ENCODE assay signal across 23 mouse cellular contexts in the genomic region with DNA sequence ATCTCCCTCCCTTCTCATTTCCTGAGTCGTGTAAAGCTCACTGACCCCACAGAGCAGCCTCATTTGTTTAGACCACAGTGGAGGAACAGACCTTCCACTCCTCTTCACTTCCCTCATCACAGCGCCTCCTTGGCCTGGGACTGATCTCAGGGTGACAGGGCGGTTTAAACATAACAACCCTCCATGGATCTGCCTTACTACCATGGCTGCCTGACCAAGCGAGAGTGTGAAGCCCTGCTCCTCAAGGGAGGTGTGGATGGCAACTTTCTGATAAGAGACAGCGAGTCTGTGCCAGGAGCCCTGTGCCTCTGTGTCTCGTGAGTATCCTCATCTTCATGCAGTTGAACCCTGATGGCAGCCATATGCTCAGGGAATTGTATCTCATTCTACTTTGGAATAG. TPM values are rescaled to one million over a fixed set of nuclear protein-coding genes. Genes with fewer than 3 reads are reported as not detected.
DNase-seq lines count a peak whose midpoint lies in the region; ATAC-seq and TF ChIP-seq lines count a peak whose summit lies in the region.
"Not testable (repeated sequence)": the region's sequence is repeated elsewhere in the genome, so short reads cannot be mapped to it uniquely, and the experiment has no call there.
"Had no signal": no experiment of that assay in that cellular context is flagged by ENCODE, and none has a peak within 500 bp of the region (broad histone marks: within the 10 kb centered on the region; RNA-seq: fewer than 3 reads in every experiment).

Sh2d1b2 (plus strand) TSS at position 62 of the 400 bp plus-strand sequence.

- not testable (repeated sequence) for H3K4me3 ChIP-seq in CH12.LX (replicated peaks in 1 of 3; ENCODE audit: low read depth in 2 of 3, low read length in 2 of 3, poor library complexity in 1 of 3)

- in situ Hi-C loops in CH12.LX (cut with MboI; ENCODE audit: low pct_ligation_motif_present, low pct_unique_long_range_greater_than_20kb, low sequenced_read_pairs): not testable (repeated sequence)

- not testable (repeated sequence) for H3K9ac ChIP-seq in CH12.LX (ENCODE audit: insufficient read depth, low read depth)

- dilution Hi-C loops in CH12.LX (cut with MboI; ENCODE audit: extremely low pct_ligation_motif_present, extremely low pct_unique_long_range_greater_than_20kb, low sequenced_read_pairs): not testable (repeated sequence)

- not testable (repeated sequence) for H3K27ac ChIP-seq in CH12.LX (ENCODE audit: insufficient read depth, low read depth)

- H3K36me3 ChIP-seq in CH12.LX (replicated peaks in 1 of 2; ENCODE audit: control insufficient read depth in 1 of 2, insufficient read depth in 1 of 2, low read length in 1 of 2): not testable (repeated sequence)

- not testable (repeated sequence) for H3K79me2 ChIP-seq in CH12.LX (replicated peaks; ENCODE audit: control insufficient read depth, extremely low read depth, insufficient read depth, poor library complexity, severe bottlenecking)

- not testable (repeated sequence) for TF ChIP-seq CTCF in CH12.LX (conservative IDR thresholded peaks at IDR 0.05 in 1 of 2, IDR thresholded peaks at IDR 0.05 in 1 of 2; ENCODE audit: low read depth in 2 of 2, low read length in 2 of 2)

- not testable (repeated sequence) for DNase-seq in CH12.LX (ENCODE audit: extremely low read depth)

- ATAC-seq in common myeloid progenitor, adult 5-6 weeks (replicated peaks; ENCODE audit: low read depth, poor library complexity, severe bottlenecking): peak; percentile 77
- peak; percentile 71 for ATAC-seq in granulocyte monocyte progenitor cell, adult 5-6 weeks (replicated peaks; ENCODE audit: poor library complexity, severe bottlenecking)
- peak; percentile 80 for ATAC-seq in megakaryocyte, adult 5-6 weeks (ENCODE audit: poor library complexity, severe bottlenecking)
- peak; percentile 58 for ATAC-seq in megakaryocyte progenitor cell, adult 5-6 weeks (replicated peaks; ENCODE audit: poor library complexity)
- peak; percentile 86 for ATAC-seq in megakaryocyte-erythroid progenitor cell, adult 5-6 weeks (replicated peaks; ENCODE audit: low FRiP score, low TSS enrichment, poor library complexity, severe bottlenecking)
- ATAC-seq in monocyte, adult 5-6 weeks (replicated peaks; ENCODE audit: insufficient number of reproducible peaks, low FRiP score, low TSS enrichment, poor library complexity, severe bottlenecking): peak; percentile 84
- 0 out of 2 replicates have a peak, but pooled peaks have one; percentile 9 for ATAC-seq in neutrophil, adult 5-6 weeks (ENCODE audit: extremely low read depth, insufficient number of reproducible peaks, low FRiP score, poor library complexity, severe bottlenecking)

- not testable (repeated sequence) for H3K27me3 ChIP-seq in CH12.LX (replicated peaks)

- H3K4me2 ChIP-seq in CH12.LX (ENCODE audit: insufficient read depth, low read depth, poor library complexity, severe bottlenecking): peak within 1 kb of the TSS; percentile 15; the same call in 1 of the 2 replicates

- not testable (repeated sequence) for H3K9me3 ChIP-seq in CH12.LX (replicated peaks; ENCODE audit: low read length)

- TF ChIP-seq POLR2A in CH12.LX (IDR thresholded peaks at IDR 0.05; ENCODE audit: low read depth, low read length): not testable (repeated sequence)

- TF ChIP-seq RAD21 in CH12.LX (IDR thresholded peaks at IDR 0.05; ENCODE audit: low read depth, low read length): not testable (repeated sequence)

- not testable (repeated sequence) for H3K4me1 ChIP-seq in CH12.LX (ENCODE audit: control insufficient read depth in 1 of 2, insufficient read depth in 2 of 2)

- not testable (repeated sequence) for TF ChIP-seq EP300 in CH12.LX (IDR thresholded peaks at IDR 0.05; ENCODE audit: low read length)

RNA-seq across cellular contexts. Expression of gene Sh2d1b2, which starts in this region (rescaled TPM):
- total RNA-seq in CH12.LX (2012; rRNA removed) (0.47 TPM in 1 of 2 replicates, not detected in the other), CH12.LX (2014; rRNA removed) (not detected in 2 replicates)
- polyA plus RNA-seq in CH12.LX (2012; ENCODE audit: insufficient read length, low read depth): 1.1 and 1.9 TPM in 2 replicates
- not detected in 2 replicates for total RNA-seq in common myeloid progenitor, adult 5-6 weeks (2017)
- not detected in 2 replicates for total RNA-seq in granulocyte monocyte progenitor cell, adult 5-6 weeks (2014; fragmentation: Nextera tagmentation)
- not detected in 2 replicates for total RNA-seq in granulocyte monocyte progenitor cell, adult 5-6 weeks (2017)
- 0.57 TPM in 1 of 2 replicates, not detected in the other for total RNA-seq in megakaryocyte, adult 5-6 weeks (2015)
- total RNA-seq in megakaryocyte, adult 5-6 weeks (2017): not detected in 2 replicates
- total RNA-seq in megakaryocyte progenitor cell, adult 5-6 weeks (2015): not detected in 2 replicates
- not detected in 2 replicates for total RNA-seq in megakaryocyte progenitor cell, adult 5-6 weeks (2017)
- total RNA-seq in megakaryocyte-erythroid progenitor cell, adult 5-6 weeks (2014; fragmentation: Nextera tagmentation): not detected in 2 replicates
- not detected in 2 replicates for total RNA-seq in megakaryocyte-erythroid progenitor cell, adult 5-6 weeks (2017)
- total RNA-seq in monocyte, adult 5-6 weeks (2017): 0.58 to 0.85 TPM in 2 of 3 replicates, not detected in the other
- total RNA-seq in neutrophil, adult 5-6 weeks (2017): not detected in 2 replicates
- total RNA-seq: adrenal gland, adult 18-20 months; adrenal gland, adult 2 months; adrenal gland, adult 8-10 months; adrenal gland, postnatal 10 days; adrenal gland, postnatal 14 days; adrenal gland, postnatal 25 days; adrenal gland, postnatal 36 days; adrenal gland, postnatal 4 days; ES-E14; MEL had no signal
- polyA plus RNA-seq: activated CD4-positive, CD25-positive, alpha-beta regulatory T cell, adult 4 months; adrenal gland, adult 2 months; brain, embryonic 14.5 days; CD4-positive, CD25-positive, alpha-beta regulatory T cell, adult 4 months; G1E; Patski had no signal

Comparison
In these comparisons a context has a peak if more than half of its experiments do, and no peak if none do; other contexts are left out.
1. Peak in ATAC-seq in common myeloid progenitor, adult 5-6 weeks; RNA of the gene not detected or under 1 TPM.
2. Peak in ATAC-seq in granulocyte monocyte progenitor cell, adult 5-6 weeks; RNA of the gene not detected or under 1 TPM.
3. Peak in ATAC-seq in megakaryocyte, adult 5-6 weeks; RNA of the gene not detected or under 1 TPM.
4. Peak in ATAC-seq in megakaryocyte progenitor cell, adult 5-6 weeks; RNA of the gene not detected or under 1 TPM.
5. Peak in ATAC-seq in megakaryocyte-erythroid progenitor cell, adult 5-6 weeks; RNA of the gene not detected or under 1 TPM.
6. Peak in ATAC-seq in monocyte, adult 5-6 weeks; RNA of the gene not detected or under 1 TPM.
7. Peak in ATAC-seq in neutrophil, adult 5-6 weeks; RNA of the gene not detected or under 1 TPM.
8. ATAC-seq: peak in every context shown above with its lines; median percentile 86 in megakaryocyte-erythroid progenitor cell, adult 5-6 weeks; 84 in monocyte, adult 5-6 weeks; 80 in megakaryocyte, adult 5-6 weeks; 77 in common myeloid progenitor, adult 5-6 weeks; 71 in granulocyte monocyte progenitor cell, adult 5-6 weeks; 58 in megakaryocyte progenitor cell, adult 5-6 weeks; 9 in neutrophil, adult 5-6 weeks.